Comparison of ENCODE assay signal across 15 mouse cellular contexts in genomic region chr6:83432966-83433365, GRCm38 (mm10). TPM values are rescaled to one million over a fixed set of nuclear protein-coding genes. Genes with fewer than 3 reads are reported as not detected.
DNase-seq lines count a peak whose midpoint lies in the region; ATAC-seq and TF ChIP-seq lines count a peak whose summit lies in the region.
"Had no signal": no experiment of that assay in that cellular context is flagged by ENCODE, and none has a peak within 500 bp of the region (broad histone marks: within the 10 kb centered on the region; RNA-seq: fewer than 3 reads in every experiment).

No protein-coding gene starts in this region.

- H3K36me3 ChIP-seq in kidney, embryonic 15.5 days, result peaks cover 57% of the 10 kb centered on the region
- peaks cover 79% of the 10 kb centered on the region for H3K36me3 ChIP-seq in embryonic facial prominence, embryonic 10.5 days (replicated peaks)
- H3K36me3 ChIP-seq in embryonic facial prominence, embryonic 15.5 days, result peaks cover 15% of the 10 kb centered on the region; the same call in 1 of the 2 replicates
- H3K36me3 ChIP-seq in small intestine, adult 2 months (ENCODE audit: control insufficient read depth, insufficient read depth, low read length), result peaks cover 14% of the 10 kb centered on the region
- H3K36me3 ChIP-seq: neural tube, embryonic 15.5 days had no signal

- ATAC-seq in kidney, embryonic 15.5 days (replicated peaks; ENCODE audit: low FRiP score), result no peak
- ATAC-seq in embryonic facial prominence, embryonic 15.5 days (ENCODE audit: insufficient number of reproducible peaks, low FRiP score, low TSS enrichment, low read depth), result peak; percentile 48; the same call in 1 of the 2 replicates

- H3K4me3 ChIP-seq in kidney, embryonic 15.5 days (replicated peaks), result no peak overlapping the region
- no peak overlapping the region for H3K4me3 ChIP-seq in embryonic facial prominence, embryonic 10.5 days
- no peak overlapping the region for H3K4me3 ChIP-seq in embryonic facial prominence, embryonic 15.5 days (replicated peaks)
- no peak overlapping the region for H3K4me3 ChIP-seq in small intestine, adult 2 months (ENCODE audit: low read depth, low read length)
- H3K4me3 ChIP-seq: forebrain, embryonic 10.5 days; midbrain, embryonic 12.5 days; neural tube, embryonic 15.5 days had no signal

- H3K27ac ChIP-seq in kidney, embryonic 15.5 days, result 0 out of 2 replicates have a peak overlapping the region, but pooled peaks have one; percentile 37
- H3K27ac ChIP-seq in embryonic facial prominence, embryonic 10.5 days (replicated peaks), result peak overlapping the region; percentile 48; the same call in 1 of the 2 replicates
- peak overlapping the region; percentile 79 for H3K27ac ChIP-seq in embryonic facial prominence, embryonic 15.5 days (replicated peaks)
- H3K27ac ChIP-seq in small intestine, adult 2 months (ENCODE audit: insufficient read depth, low read depth, low read length), result peak overlapping the region; percentile 87
- H3K27ac ChIP-seq: forebrain, embryonic 10.5 days; neural tube, embryonic 15.5 days had no signal

- DNase-seq in kidney, postnatal 10 days, result no peak
- DNase-seq in embryonic facial prominence, embryonic 10.5 days (ENCODE audit: low spot score), result no peak
- DNase-seq in left cerebral cortex, postnatal 14 days (ENCODE audit: low spot score in 2 of 2), result no peak
- DNase-seq in frontal cortex, postnatal 36 days (ENCODE audit: low spot score in 2 of 2), result no peak
- DNase-seq: adrenal gland, adult 8-10 months; cerebellum, postnatal 10 days; heart, adult 18-20 months; right cerebral cortex, postnatal 25 days had no signal

- no peak overlapping the region for H3K4me2 ChIP-seq in kidney, embryonic 15.5 days
- no peak overlapping the region for H3K4me2 ChIP-seq in embryonic facial prominence, embryonic 15.5 days (replicated peaks)
- H3K4me2 ChIP-seq: liver, embryonic 11.5 days; midbrain, embryonic 12.5 days; neural tube, embryonic 15.5 days had no signal

- no peak for TF ChIP-seq CTCF in small intestine, adult 2 months (IDR thresholded peaks at IDR 0.05; ENCODE audit: extremely low read depth, insufficient read length, insufficient replicate concordance, low read depth, low read length)

- H3K4me1 ChIP-seq in kidney, embryonic 15.5 days, result peaks cover 56% of the 10 kb centered on the region
- peaks cover 62% of the 10 kb centered on the region for H3K4me1 ChIP-seq in embryonic facial prominence, embryonic 10.5 days
- H3K4me1 ChIP-seq in embryonic facial prominence, embryonic 15.5 days, result peaks cover 75% of the 10 kb centered on the region
- H3K4me1 ChIP-seq in small intestine, adult 2 months (ENCODE audit: control insufficient read depth, insufficient read depth, insufficient read length, low read length), result peaks cover 28% of the 10 kb centered on the region

- 82% methylated on average over 7 of the region's 7 CpGs for WGBS in kidney, embryonic 15.5 days
- WGBS in embryonic facial prominence, embryonic 10.5 days, result 81% methylated on average over 7 of the region's 7 CpGs
- WGBS in embryonic facial prominence, embryonic 15.5 days, result 67% methylated on average over 7 of the region's 7 CpGs
- WGBS in small intestine, adult 2 months, result 76% methylated on average over 7 of the region's 7 CpGs

- no peaks in the 10 kb centered on the region for H3K27me3 ChIP-seq in kidney, embryonic 15.5 days
- H3K27me3 ChIP-seq in embryonic facial prominence, embryonic 10.5 days (replicated peaks; ENCODE audit: low read depth, poor library complexity, severe bottlenecking), result no peaks in the 10 kb centered on the region
- H3K27me3 ChIP-seq in embryonic facial prominence, embryonic 15.5 days, result no peaks in the 10 kb centered on the region
- no peaks in the 10 kb centered on the region for H3K27me3 ChIP-seq in small intestine, adult 2 months (ENCODE audit: control insufficient read depth, insufficient read depth, low read length)
- H3K27me3 ChIP-seq: midbrain, embryonic 12.5 days; neural tube, embryonic 15.5 days had no signal

- intact Hi-C loops in left cerebral cortex, postnatal 14 days (cut with DNase I), result no loop called here

- H3K9me3 ChIP-seq in kidney, embryonic 15.5 days (replicated peaks), result no peaks in the 10 kb centered on the region
- no peaks in the 10 kb centered on the region for H3K9me3 ChIP-seq in embryonic facial prominence, embryonic 10.5 days
- H3K9me3 ChIP-seq in embryonic facial prominence, embryonic 15.5 days (replicated peaks), result no peaks in the 10 kb centered on the region
- H3K9me3 ChIP-seq: forebrain, embryonic 10.5 days; midbrain, embryonic 12.5 days; neural tube, embryonic 15.5 days had no signal

- TF ChIP-seq POLR2A in small intestine, adult 2 months (IDR thresholded peaks at IDR 0.05; ENCODE audit: low read depth, low read length), result no peak

- no peak overlapping the region for H3K9ac ChIP-seq in kidney, embryonic 15.5 days
- H3K9ac ChIP-seq in embryonic facial prominence, embryonic 15.5 days, result no peak overlapping the region
- H3K9ac ChIP-seq: midbrain, embryonic 12.5 days; neural tube, embryonic 15.5 days had no signal

RNA-seq across cellular contexts. Expression of gene Tet3, which starts 25.9 kb away (rescaled TPM):
- polyA plus RNA-seq in kidney, embryonic 15.5 days (2015; fragmentation: Nextera tagmentation; extraction: Ambion mirVana), result 51.0 and 51.4 TPM in 2 replicates
- polyA plus RNA-seq in embryonic facial prominence, embryonic 10.5 days (2016; fragmentation: Nextera tagmentation; extraction: Ambion mirVana), result 45.1 and 50.0 TPM in 2 replicates
- polyA plus RNA-seq in embryonic facial prominence, embryonic 15.5 days (2015; fragmentation: Nextera tagmentation; extraction: Ambion mirVana), result 63.1 and 66.1 TPM in 2 replicates
- 9.0 and 15.4 TPM in 2 replicates for polyA plus RNA-seq in small intestine, adult 2 months (2012; rRNA removed)
- 100 to 1,000 TPM; 106 to 114 TPM for total RNA-seq in left cerebral cortex, postnatal 14 days (2021)

Comparison
In these comparisons a context has a peak if more than half of its experiments do, and no peak if none do; other contexts are left out.
1. H3K27ac ChIP-seq: peak in every context shown above with its lines; median percentile 87 in small intestine, adult 2 months; 79 in embryonic facial prominence, embryonic 15.5 days; 48 in embryonic facial prominence, embryonic 10.5 days; 37 in kidney, embryonic 15.5 days.